Mouse (Mus musculus) heart, postnatal 0 days (tissue): ENCODE results near the gene Frmd8.

Source experiments
- CTCF ChIP-seq: IDR thresholded peaks from 2 replicates; pipeline ENCODE4 v1.5.1; 2016; ENCODE audit warnings: antibody characterized with exemption, control low read depth, low read depth
- EP300 ChIP-seq: IDR thresholded peaks from 2 replicates; pipeline ENCODE4 v1.6.1; 2016; ENCODE audit warnings: antibody characterized with exemption, low read depth

DNA sequence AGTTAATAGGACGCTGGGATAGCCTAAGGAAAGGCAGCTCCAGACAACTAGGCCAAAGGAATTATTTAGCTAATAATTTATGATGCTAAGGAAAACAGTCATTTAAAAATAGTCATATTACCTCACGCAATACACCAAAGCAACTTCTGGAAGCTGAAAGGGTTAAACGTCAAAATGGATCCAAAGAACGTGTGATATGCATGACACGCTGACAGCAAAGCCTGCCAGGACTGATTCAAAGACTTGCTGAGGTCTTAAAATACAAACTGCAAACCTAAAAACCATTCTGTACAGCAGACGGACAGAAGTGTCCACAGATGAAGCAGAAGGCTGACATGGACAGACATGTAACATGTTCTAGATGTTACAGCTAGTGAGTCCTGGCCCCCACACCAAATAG is 42.7 kb downstream of the Frmd8 start:
- TF ChIP-seq CTCF (no peak), EP300 (no peak)
